Mouse (Mus musculus) lung, postnatal 14 days (tissue): ENCODE measurements around the gene Bmp2k.
A peak's percentile ranks its signal among the peaks of the same experiment; 100 is the strongest.

ENCODE experiments used
- DNase-seq: peaks from one replicate; pipeline ENCODE4 v3.0.0; 2021

Bmp2k gene

DNA sequence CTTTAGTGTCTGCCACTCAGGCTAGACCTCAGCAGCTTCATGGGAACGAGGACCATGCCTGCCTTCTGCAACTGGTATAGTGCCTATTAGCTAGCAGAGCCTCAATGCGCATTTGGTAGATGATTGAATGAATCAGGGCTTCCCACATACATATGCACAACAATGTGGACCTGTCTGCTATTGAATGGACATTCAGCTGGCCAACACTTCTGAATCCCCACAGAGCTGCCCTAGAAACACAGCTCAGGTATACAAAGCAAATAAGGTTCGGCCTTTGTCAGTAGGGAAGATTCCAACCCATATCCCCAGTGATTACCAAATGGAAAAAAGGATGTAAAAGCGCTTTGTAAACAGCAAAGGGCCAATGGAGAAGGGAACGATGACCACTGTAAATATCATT lies 113.2 kb downstream of the Bmp2k start:
- no peak for DNase-seq

DNA sequence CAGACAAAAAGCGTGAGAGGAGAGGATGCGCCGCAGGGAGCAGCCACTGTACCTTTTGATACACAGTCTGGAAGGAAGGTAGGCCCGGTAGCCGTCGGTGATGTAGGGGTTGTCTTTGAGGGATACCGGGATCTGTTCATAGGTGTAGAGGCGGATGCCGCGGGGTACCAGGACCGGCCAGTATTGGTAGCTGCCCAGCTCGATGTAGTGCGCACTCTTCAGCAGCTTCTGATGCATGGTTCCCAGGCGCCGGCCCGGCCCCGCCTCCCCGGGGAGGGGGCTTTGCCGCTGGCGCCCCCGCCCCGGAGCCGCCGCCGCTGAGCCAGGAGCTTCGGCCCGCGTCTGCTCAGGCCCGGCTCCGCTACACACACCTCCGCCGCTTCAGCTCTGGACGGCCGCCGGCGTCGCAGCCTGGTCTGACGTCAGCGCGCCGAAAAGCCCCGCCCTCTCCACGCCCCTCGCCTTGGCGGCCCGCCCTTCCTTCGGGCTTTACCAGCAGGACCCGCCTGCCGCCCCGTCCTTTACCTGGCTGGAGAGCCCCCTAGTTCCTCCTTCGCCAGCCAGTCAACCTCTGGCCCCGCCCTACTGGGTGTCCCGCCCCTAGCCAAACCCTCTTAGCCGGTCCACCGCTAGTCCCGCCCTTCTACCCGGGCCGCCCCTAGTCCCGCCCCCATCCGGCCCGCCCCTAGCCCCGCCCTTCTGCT lies 113.9 kb downstream of the Bmp2k start, which contains the start of gene Paqr3:
Gene Paqr3 (minus strand): TSS at position 390 of the 704 bp plus-strand sequence.
- peak; percentile 98 for DNase-seq

- no peak for DNase-seq
These were observed 127.5 kb downstream of the Bmp2k start for GRCm38 (mm10) chr5:97124977-97125376.

DNA sequence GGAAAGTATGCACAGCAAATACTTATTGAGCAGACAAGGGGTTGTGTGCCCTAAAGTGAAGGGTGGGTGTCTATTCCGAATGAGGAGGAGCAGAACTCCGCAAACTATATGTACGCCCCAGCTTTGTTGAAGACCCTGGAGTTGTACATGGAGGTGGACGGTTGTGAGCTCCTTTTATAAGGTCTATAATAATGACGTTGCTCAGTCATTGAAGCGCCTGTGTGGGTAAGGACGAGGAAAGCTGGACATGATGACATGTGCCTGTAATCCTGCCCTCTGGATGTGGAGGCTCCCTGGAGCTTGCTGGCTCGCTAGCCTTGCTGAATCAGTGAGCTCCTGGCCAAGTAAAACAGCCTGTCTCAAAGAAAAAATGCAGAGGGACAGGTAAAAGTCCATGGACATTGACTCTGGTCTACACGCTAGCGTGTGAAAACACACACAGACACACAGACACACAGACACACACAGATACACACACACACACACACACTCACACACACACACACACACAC lies 128.0 kb downstream of the Bmp2k start:
- DNase-seq, result no peak

- peak; percentile 54 for DNase-seq
These were observed 128.5 kb downstream of the Bmp2k start for GRCm38 (mm10) chr5:97126005-97126404.

GRCm38 (mm10) chr5:97127284-97127683 lies 129.8 kb downstream of the Bmp2k start:
- no peak for DNase-seq

DNA sequence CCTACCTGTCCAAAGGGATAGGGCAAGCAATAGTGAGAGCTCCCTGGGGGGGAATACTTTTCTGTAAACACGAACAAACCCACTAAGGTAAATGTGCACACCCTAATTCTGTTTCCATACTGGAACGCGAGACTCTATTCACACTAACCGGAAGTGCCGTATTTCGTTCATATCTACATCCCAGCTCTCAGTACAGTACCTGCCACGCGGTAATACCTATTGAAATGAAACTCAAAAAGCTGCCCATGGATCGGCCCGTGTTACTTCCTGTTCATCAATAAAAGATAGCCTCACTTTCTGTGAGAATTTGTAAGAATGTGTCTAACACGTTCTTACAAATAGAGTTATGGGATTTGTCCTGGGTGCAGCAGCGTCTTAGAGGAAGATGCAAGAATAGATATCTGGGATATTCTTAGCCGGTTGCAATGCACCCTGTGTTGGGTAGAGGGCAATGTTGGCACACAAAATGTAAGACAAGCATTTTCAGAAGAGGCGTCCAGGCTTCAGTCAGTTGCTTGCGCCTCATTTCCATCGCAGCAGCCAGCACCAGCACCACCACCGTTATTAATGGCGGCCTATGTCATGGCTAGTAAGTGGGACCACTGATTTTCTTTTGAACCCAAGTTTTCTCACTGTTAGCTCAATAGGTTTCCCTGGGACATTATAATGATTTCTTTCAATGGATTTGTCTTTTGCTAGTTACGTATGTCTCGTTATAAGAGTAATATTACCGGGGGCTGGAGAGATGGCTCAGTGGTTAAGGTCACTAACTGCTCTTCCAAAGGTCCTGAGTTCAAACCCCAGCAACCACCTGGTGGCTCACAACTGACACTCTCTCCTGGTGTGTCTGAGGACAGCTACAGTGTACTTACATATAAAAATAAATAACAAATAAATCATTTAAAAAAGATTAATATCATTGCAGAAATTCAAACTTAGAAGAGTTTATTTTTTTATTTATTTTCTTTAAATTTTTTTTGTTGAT lies 131.0 kb downstream of the Bmp2k start:
- DNase-seq, result peak; percentile 65

GRCm38 (mm10) chr5:97129589-97129988 lies 132.1 kb downstream of the Bmp2k start:
- no peak for DNase-seq

DNA sequence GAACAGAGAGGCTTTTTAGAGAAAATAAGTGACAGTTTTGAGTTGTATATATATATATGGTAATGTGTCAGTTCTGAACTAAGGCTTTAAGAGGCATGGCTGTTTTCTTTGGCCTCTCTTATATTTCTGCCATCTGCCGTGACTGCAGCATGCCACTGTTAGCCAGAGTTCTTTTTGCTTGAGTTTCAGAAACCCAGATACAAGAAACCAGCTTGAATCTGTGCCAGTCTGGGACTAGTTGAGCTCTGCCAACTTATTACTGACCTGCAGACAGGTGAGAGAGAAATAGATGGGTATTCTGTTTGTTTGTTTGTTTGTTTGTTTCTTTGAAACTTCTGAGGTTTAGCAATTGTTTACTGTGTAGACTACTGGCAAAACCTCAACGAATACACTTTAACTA lies 137.8 kb downstream of the Bmp2k start:
- no peak for DNase-seq
